In the genomic region with DNA sequence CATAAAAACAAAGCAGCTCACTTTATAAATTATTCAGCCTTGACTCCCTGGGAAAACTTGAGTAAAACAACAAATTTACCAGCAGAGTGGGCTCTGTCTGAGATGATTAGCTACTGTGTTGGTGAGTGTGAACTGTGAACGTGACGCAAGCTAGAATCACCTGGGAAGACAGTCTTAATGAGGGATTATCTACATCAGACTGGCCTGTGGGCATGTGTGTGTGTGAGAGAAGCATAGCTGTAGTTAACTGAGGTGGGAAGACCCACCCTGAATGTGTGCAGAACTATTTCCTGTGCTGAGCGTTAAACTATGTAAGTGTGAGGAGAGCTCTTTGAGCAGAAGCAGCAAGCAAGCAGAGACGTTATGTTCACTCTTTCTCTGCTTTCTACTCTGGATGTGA, we compare ENCODE assay signal across 19 mouse cellular contexts. TPM values are rescaled to one million over a fixed set of nuclear protein-coding genes. Genes with fewer than 3 reads are reported as not detected.
A peak's percentile ranks its signal among the peaks of the same experiment; 100 is the strongest.
DNase-seq lines count a peak whose midpoint lies in the region; ATAC-seq lines count a peak whose summit lies in the region.
"Had no signal": no experiment of that assay in that cellular context is flagged by ENCODE, and none has a peak within 500 bp of the region (broad histone marks: within the 10 kb centered on the region; RNA-seq: fewer than 3 reads in every experiment).

No protein-coding gene starts in this region.

- DNase-seq in CD4-positive helper T cell, adult 2 months (ENCODE audit: low read depth, low spot score), result peak; percentile 6
- DNase-seq in thymus, postnatal 10 days (ENCODE audit: low spot score in 2 of 2), result no peak
- DNase-seq: adrenal gland, adult 2 months; adrenal gland, postnatal 25 days; cerebellum, adult 2 months; cerebellum, postnatal 14 days; gastrocnemius, postnatal 10 days had no signal

- no peak overlapping the region for H3K4me2 ChIP-seq in forebrain, embryonic 12.5 days
- no peak overlapping the region for H3K4me2 ChIP-seq in forebrain, embryonic 16.5 days (ENCODE audit: low read length)
- H3K4me2 ChIP-seq: embryonic facial prominence, embryonic 12.5 days; heart, embryonic 12.5 days; hindbrain, embryonic 14.5 days had no signal

- no peak overlapping the region for H3K4me3 ChIP-seq in forebrain, embryonic 12.5 days (replicated peaks)
- no peak overlapping the region for H3K4me3 ChIP-seq in forebrain, embryonic 16.5 days (replicated peaks; ENCODE audit: low read length)
- H3K4me3 ChIP-seq: embryonic facial prominence, embryonic 12.5 days; heart, embryonic 12.5 days; hindbrain, embryonic 10.5 days had no signal

- WGBS in forebrain, embryonic 12.5 days, result 54% methylated on average over 4 of the region's 4 CpGs
- WGBS in forebrain, embryonic 16.5 days, result 41% methylated on average over 4 of the region's 4 CpGs

- H3K9ac ChIP-seq in forebrain, embryonic 12.5 days, result no peak overlapping the region
- no peak overlapping the region for H3K9ac ChIP-seq in forebrain, embryonic 16.5 days (replicated peaks; ENCODE audit: low read depth, low read length)
- H3K9ac ChIP-seq: embryonic facial prominence, embryonic 12.5 days; heart, embryonic 12.5 days; hindbrain, embryonic 14.5 days had no signal

- no peaks in the 10 kb centered on the region for H3K36me3 ChIP-seq in forebrain, embryonic 12.5 days (replicated peaks)
- no peaks in the 10 kb centered on the region for H3K36me3 ChIP-seq in forebrain, embryonic 16.5 days (ENCODE audit: control insufficient read depth, insufficient read depth)
- H3K36me3 ChIP-seq: embryonic facial prominence, embryonic 12.5 days; heart, embryonic 12.5 days had no signal

- H3K9me3 ChIP-seq in forebrain, embryonic 12.5 days, result peaks cover 10% of the 10 kb centered on the region
- no peaks in the 10 kb centered on the region for H3K9me3 ChIP-seq in forebrain, embryonic 16.5 days (ENCODE audit: control insufficient read depth, low read length)

- H3K27me3 ChIP-seq in forebrain, embryonic 12.5 days, result no peaks in the 10 kb centered on the region
- no peaks in the 10 kb centered on the region for H3K27me3 ChIP-seq in forebrain, embryonic 16.5 days (replicated peaks; ENCODE audit: control insufficient read depth, insufficient read depth, low read length)
- H3K27me3 ChIP-seq: CH12.LX; embryonic facial prominence, embryonic 12.5 days; heart, embryonic 12.5 days; Patski had no signal

- no peaks in the 10 kb centered on the region for H3K4me1 ChIP-seq in forebrain, embryonic 12.5 days
- H3K4me1 ChIP-seq in forebrain, embryonic 16.5 days (replicated peaks; ENCODE audit: control insufficient read depth, insufficient read depth, low read length), result no peaks in the 10 kb centered on the region
- H3K4me1 ChIP-seq: embryonic facial prominence, embryonic 12.5 days; heart, embryonic 12.5 days; hindbrain, embryonic 10.5 days had no signal

- peak; percentile 61; the same call in 1 of the 2 replicates for ATAC-seq in forebrain, embryonic 12.5 days (ENCODE audit: low FRiP score)
- no peak for ATAC-seq in forebrain, embryonic 16.5 days
- peak; percentile 66 for ATAC-seq in megakaryocyte, adult 5-6 weeks (ENCODE audit: poor library complexity, severe bottlenecking)
- peak; percentile 3; the same call in 1 of the 2 replicates for ATAC-seq in neutrophil, adult 5-6 weeks (ENCODE audit: extremely low read depth, insufficient number of reproducible peaks, low FRiP score, poor library complexity, severe bottlenecking)
- no peak for ATAC-seq in activated CD4-positive, CD25-positive, alpha-beta regulatory T cell, adult 4 months
- ATAC-seq: forebrain, embryonic 14.5 days; Patski had no signal

- H3K27ac ChIP-seq in forebrain, embryonic 12.5 days, result 0 out of 2 replicates have a peak overlapping the region, but pooled peaks have one; percentile 15
- no peak overlapping the region for H3K27ac ChIP-seq in forebrain, embryonic 16.5 days (ENCODE audit: low read length)
- H3K27ac ChIP-seq: embryonic facial prominence, embryonic 12.5 days; hindbrain, embryonic 10.5 days; hindbrain, embryonic 14.5 days had no signal

RNA-seq across cellular contexts. Expression of a gene that starts 29.7 kb away (rescaled TPM):
- 16.4 and 17.7 TPM in 2 replicates for polyA plus RNA-seq in forebrain, embryonic 12.5 days (2016; fragmentation: Nextera tagmentation; extraction: Ambion mirVana)
- 10.3 and 11.3 TPM in 2 replicates for polyA plus RNA-seq in forebrain, embryonic 16.5 days (2015; fragmentation: Nextera tagmentation; extraction: Ambion mirVana)
- total RNA-seq in megakaryocyte, adult 5-6 weeks (2015), result 10.9 and 15.6 TPM in 2 replicates
- 16.5 and 17.8 TPM in 2 replicates for total RNA-seq in megakaryocyte, adult 5-6 weeks (2017)
- total RNA-seq in neutrophil, adult 5-6 weeks (2017), result 23.6 and 24.4 TPM in 2 replicates
- polyA plus RNA-seq in activated CD4-positive, CD25-positive, alpha-beta regulatory T cell, adult 4 months (2017; shearing (Covaris generic)), result 10 to 100 TPM; 52.1 to 55.1 TPM

Comparison
In these comparisons a context has a peak if more than half of its experiments do, and no peak if none do; other contexts are left out.
1. ATAC-seq: peak in forebrain, embryonic 12.5 days (single experiment), megakaryocyte, adult 5-6 weeks (single experiment) and neutrophil, adult 5-6 weeks (single experiment); none in forebrain, embryonic 16.5 days (single experiment) and activated CD4-positive, CD25-positive, alpha-beta regulatory T cell, adult 4 months (single experiment).